Mouse (Mus musculus): ENCODE results near the gene Tlr6. TPM values are rescaled to one million over a fixed set of nuclear protein-coding genes. Genes with fewer than 3 reads are reported as not detected.

The Tlr6 gene
- polyA plus RNA-seq, 1 experiment = 1.4 TPM

DNA sequence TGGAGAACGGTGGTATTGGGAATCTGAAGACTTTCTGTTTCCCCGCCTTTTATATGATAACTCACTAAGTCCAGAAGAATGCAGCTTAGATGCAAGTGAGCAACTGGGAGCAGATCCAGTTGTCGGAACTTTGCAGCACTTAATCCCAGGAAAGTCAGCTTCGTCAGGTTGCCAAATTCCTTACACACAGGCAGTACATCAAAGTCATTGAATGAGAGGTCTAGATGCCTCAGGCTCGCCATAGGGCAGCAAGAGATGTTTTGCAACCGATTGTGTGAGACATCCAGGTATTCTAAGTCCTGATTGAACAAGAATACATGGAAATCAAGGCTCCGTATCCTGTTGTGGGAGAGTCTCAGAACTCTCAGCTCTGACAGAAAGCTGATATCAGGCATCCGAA, 5.0 kb downstream of the Tlr6 start:
- H3K4me3 ChIP-seq (replicated peaks; ENCODE audit: extremely low read depth, low read depth, low read length) = no peak overlapping the region
- WGBS = 75% methylated on average over 8 of the region's 8 CpGs
- DNase-seq = no peak
- TF ChIP-seq POLR2A (IDR thresholded peaks at IDR 0.05; ENCODE audit: borderline replicate concordance, extremely low read depth, low read depth, low read length) (no peak), CTCF (IDR thresholded peaks at IDR 0.05; ENCODE audit: insufficient read depth, low read length) (no peak)
- H3K4me1 ChIP-seq (ENCODE audit: control insufficient read depth, insufficient read depth, low read length) = no peaks in the 10 kb centered on the region

DNA sequence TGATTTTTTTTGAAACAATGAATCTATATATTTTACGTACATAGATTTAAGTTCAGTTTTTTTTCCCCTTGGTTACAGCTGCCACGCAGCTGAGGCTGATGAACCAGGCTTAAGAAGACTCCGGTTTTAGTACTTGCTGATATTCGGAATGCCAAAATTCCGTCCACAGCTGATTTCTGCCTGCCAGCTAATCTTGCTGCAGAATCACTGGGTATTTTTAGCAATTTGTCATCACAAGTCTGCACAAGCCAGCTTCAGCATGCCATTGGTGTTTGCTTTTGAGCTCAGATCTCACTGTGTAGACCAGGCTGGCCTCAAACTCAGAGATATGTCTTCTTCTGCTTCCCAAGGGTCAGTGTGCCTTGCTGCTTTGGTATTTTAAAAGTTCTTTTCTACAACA, 8.4 kb downstream of the Tlr6 start:
- 67% methylated on average over 5 of the region's 5 CpGs for WGBS
- no peak for TF ChIP-seq CTCF (IDR thresholded peaks at IDR 0.05; ENCODE audit: insufficient read depth, low read length)
- TF ChIP-seq POLR2A (IDR thresholded peaks at IDR 0.05; ENCODE audit: borderline replicate concordance, extremely low read depth, low read depth, low read length) = no peak
- H3K4me1 ChIP-seq (ENCODE audit: control insufficient read depth, insufficient read depth, low read length) = no peaks in the 10 kb centered on the region
- no peak for DNase-seq
- no peak overlapping the region for H3K4me3 ChIP-seq (replicated peaks; ENCODE audit: extremely low read depth, low read depth, low read length)

DNA sequence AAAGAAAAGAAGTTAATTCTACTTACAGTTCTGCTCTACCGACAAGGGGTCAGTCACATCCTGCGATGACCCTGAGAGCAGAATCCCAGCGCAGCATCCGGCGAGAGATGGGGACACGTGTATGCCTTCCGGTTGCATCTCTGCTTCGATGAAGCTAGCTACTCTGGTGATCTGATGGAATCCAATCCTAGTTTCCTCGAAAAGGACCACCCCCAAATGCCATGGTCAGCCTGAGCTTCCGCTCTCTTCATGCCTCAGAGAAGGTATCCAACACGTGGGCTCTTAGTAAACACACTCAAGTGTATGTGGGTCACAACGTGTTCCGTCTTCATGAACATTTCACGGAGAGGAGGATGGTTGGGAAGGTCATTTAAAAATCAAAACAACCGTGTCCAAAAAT, 27.1 kb downstream of the Tlr6 start:
- peak overlapping the region; percentile 0 for H3K4me3 ChIP-seq (replicated peaks; ENCODE audit: extremely low read depth, low read depth, low read length)
- 75% methylated on average over 15 of the region's 15 CpGs for WGBS
- no peaks in the 10 kb centered on the region for H3K4me1 ChIP-seq (ENCODE audit: control insufficient read depth, insufficient read depth, low read length)
- TF ChIP-seq CTCF (IDR thresholded peaks at IDR 0.05; ENCODE audit: insufficient read depth, low read length) (no peak), POLR2A (IDR thresholded peaks at IDR 0.05; ENCODE audit: borderline replicate concordance, extremely low read depth, low read depth, low read length) (no peak)
- DNase-seq = no peak

DNA sequence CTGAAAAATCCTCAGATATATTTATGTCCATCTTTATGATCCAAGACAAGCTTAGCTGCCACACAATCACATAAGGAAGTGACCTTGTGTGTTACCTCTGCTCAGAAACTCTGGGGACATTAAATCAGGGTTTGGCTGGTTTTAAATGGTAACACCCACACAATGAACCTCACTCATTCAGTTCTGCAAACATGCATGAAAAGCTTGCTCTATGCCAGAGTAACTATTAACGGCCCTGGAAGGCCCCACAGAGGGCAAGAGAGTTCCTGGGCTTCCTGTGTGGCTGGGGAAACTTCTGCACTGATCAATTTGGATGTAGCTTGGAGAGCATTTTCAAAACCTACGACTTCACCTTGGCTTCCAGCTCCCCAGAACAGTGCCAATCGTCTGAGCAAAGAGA, 27.7 kb downstream of the Tlr6 start:
- no peak for DNase-seq
- 44% methylated on average over 3 of the region's 3 CpGs for WGBS
- Histone ChIP-seq H3K4me1 (ENCODE audit: control insufficient read depth, insufficient read depth, low read length) (no peaks in the 10 kb centered on the region), H3K4me3 (replicated peaks; ENCODE audit: extremely low read depth, low read depth, low read length) (no peak overlapping the region)
- TF ChIP-seq POLR2A (IDR thresholded peaks at IDR 0.05; ENCODE audit: borderline replicate concordance, extremely low read depth, low read depth, low read length) (no peak), CTCF (IDR thresholded peaks at IDR 0.05; ENCODE audit: insufficient read depth, low read length) (no peak)

DNA sequence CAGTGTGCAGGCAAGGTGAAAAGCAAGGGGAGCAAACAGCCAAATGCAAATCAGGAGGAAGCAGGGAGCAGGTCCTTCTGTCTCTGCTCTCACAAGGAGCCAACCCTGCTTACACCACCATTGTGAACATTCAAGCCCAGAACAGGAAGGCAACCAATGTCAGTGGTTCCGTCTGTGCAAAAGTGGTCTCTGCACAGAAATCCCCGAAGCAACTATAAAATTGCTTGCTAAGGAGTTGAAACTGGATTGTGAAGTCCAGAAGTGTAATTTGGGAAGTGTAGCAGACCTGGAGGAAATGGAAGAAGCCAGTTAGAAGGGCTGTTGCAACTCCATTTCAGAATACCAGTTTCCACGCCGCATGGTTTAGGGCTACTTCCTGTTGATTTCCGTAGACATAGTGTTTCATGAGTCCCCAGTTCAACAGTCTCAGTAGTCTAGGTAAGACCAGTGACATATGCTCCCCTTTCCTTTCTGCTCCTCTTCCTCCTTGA, 37.0 kb downstream of the Tlr6 start:
- no peak for TF ChIP-seq POLR2A (IDR thresholded peaks at IDR 0.05; ENCODE audit: borderline replicate concordance, extremely low read depth, low read depth, low read length)
- TF ChIP-seq CTCF (IDR thresholded peaks at IDR 0.05; ENCODE audit: insufficient read depth, low read length) = no peak
- Histone ChIP-seq H3K4me3 (replicated peaks; ENCODE audit: extremely low read depth, low read depth, low read length) (no peak overlapping the region), H3K4me1 (ENCODE audit: control insufficient read depth, insufficient read depth, low read length) (no peaks in the 10 kb centered on the region)
- DNase-seq = no peak
- 74% methylated on average over 5 of the region's 5 CpGs for WGBS

DNA sequence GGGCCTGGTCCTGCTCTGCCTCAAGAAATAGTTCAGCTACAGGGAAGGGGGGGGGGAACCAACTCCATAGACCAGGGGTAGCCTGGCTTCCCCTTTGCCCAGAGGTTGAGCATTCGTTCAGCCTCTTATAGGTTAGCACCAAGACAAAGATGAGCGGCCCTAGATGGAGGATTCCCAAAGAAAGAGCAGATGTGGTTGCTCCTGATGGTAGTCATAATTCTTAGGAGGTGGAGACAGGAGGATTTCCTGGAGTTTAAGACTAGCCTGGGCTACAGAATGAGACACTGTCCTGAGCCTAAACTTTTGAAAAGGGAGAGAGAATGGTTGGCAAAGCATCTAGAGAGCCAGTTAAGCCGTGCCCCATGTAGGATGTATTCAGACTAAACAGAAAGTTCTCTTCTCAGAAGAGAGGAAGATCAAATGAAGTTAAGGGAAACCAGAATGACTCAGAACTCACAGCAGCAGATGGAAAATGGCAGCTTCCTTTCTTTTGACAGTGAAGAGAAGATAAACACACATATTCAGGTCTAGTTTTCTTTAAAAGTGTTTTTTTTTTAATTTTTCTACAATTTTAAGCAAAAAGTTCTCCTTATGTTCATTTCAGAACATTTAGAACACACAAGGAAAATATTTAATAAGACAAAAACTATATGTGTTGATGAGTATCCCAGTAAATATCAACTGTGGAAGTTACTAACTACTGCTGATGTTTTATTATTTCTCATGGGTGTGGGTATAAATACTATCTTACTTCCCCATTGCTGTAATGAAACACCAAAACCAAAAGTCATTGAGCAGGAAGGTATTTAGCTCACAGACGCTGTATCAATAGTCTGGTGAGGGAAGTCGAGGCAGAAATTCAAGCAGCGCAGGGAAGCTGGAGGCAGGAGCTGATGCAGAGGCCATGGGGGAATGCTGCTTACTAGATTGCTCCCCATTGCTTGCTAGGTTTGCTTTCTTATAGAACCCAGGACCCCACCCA, 41.0 kb downstream of the Tlr6 start:
- TF ChIP-seq POLR2A (IDR thresholded peaks at IDR 0.05; ENCODE audit: borderline replicate concordance, extremely low read depth, low read depth, low read length) = no peak
- no peak for TF ChIP-seq CTCF (IDR thresholded peaks at IDR 0.05; ENCODE audit: insufficient read depth, low read length)

DNA sequence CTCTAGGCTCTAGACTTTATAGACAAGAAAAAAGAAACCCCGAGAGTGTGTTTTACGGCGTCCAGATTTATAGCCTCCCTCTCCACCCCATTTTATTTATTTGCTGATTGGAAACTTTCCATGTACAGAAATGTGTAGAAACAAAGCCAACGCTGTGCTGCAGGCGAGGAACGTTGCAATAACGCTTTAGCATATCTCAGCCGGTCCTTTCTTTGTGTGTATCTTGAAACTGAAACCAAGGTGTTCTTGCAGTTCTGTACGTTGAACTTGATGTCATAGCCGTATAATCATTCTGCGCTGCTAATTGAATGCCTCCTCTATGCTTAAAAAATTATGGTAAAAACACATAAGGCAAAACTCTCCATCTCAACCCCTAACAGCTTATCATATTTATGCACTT, 42.2 kb downstream of the Tlr6 start:
- no peak for DNase-seq
- H3K4me1 ChIP-seq (ENCODE audit: control insufficient read depth, insufficient read depth, low read length) = no peaks in the 10 kb centered on the region
- H3K4me3 ChIP-seq (replicated peaks; ENCODE audit: extremely low read depth, low read depth, low read length) = no peak overlapping the region
- WGBS = 90% methylated on average over 11 of the region's 11 CpGs
- no peak for TF ChIP-seq CTCF (IDR thresholded peaks at IDR 0.05; ENCODE audit: insufficient read depth, low read length)
- TF ChIP-seq POLR2A (IDR thresholded peaks at IDR 0.05; ENCODE audit: borderline replicate concordance, extremely low read depth, low read depth, low read length) = no peak

More for the DNA sequence above, 41.0 kb downstream of the Tlr6 start:
- Histone ChIP-seq H3K4me1 (ENCODE audit: control insufficient read depth, insufficient read depth, low read length) (no peaks in the 10 kb centered on the region), H3K4me3 (replicated peaks; ENCODE audit: extremely low read depth, low read depth, low read length) (no peak overlapping the region)
- DNase-seq = no peak
- WGBS = 84% methylated on average over 6 of the region's 6 CpGs

DNA sequence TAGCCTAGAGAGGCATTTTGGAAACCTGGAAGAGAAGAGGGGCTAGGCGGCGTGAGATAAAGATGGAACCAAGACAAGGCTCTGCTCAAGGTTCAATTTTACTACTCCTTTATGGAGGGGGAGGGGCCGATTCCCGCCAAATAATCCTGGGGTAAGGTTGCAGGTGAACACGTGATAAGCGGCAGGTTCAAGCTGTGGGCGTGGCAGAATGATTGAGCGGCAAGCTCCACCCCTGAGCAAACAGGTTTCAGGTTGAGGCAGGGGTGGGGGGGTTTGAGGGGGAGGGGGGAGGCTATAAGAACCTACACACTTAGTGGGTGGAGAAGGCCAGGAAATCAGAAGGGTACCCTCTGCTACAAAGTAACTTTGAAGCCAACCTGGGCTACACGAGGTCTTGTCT, 42.7 kb downstream of the Tlr6 start:
- Histone ChIP-seq H3K4me3 (replicated peaks; ENCODE audit: extremely low read depth, low read depth, low read length) (no peak overlapping the region), H3K4me1 (ENCODE audit: control insufficient read depth, insufficient read depth, low read length) (no peaks in the 10 kb centered on the region)
- DNase-seq = no peak
- WGBS = 96% methylated on average over 9 of the region's 9 CpGs
- TF ChIP-seq POLR2A (IDR thresholded peaks at IDR 0.05; ENCODE audit: borderline replicate concordance, extremely low read depth, low read depth, low read length) (no peak), CTCF (IDR thresholded peaks at IDR 0.05; ENCODE audit: insufficient read depth, low read length) (no peak)

DNA sequence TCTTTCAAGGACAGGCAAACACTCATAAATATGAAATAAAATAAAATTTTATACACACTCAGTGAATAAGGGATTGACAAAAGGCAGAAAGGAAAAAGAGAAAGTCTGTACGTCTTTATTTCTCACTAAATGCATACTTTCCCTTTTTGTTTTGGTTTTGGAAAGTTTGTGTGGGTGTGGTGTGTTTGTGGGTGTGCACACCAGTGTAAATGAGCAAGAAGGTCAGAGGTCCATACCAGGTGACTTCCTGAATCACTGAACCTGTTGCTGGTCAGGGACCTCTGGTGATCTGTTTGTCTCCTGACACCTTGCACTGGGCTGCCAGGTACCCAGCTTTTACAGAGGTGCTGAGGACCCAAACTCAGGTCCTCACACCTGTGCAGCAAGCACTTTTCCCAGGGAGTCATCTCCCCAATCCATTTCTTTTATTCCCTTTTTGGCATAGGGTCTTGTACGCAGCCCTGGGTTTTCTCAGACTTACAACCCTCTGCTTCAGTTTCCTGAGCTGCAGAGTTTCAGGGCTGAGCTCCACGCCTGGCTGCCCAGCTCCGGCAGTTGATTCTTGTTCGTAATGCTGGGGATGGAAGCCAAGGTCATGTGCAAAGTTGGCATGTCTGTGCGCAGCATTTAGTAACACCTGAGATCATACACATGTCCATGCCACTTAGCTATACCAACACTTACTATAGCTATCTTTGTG, 51.2 kb downstream of the Tlr6 start:
- Histone ChIP-seq H3K4me3 (replicated peaks; ENCODE audit: extremely low read depth, low read depth, low read length) (no peak overlapping the region), H3K4me1 (ENCODE audit: control insufficient read depth, insufficient read depth, low read length) (no peaks in the 10 kb centered on the region)
- DNase-seq = no peak
- no peak for TF ChIP-seq POLR2A (IDR thresholded peaks at IDR 0.05; ENCODE audit: borderline replicate concordance, extremely low read depth, low read depth, low read length)
- TF ChIP-seq CTCF (IDR thresholded peaks at IDR 0.05; ENCODE audit: insufficient read depth, low read length) = no peak
- WGBS = 60% methylated on average over 6 of the region's 6 CpGs
